Mouse (Mus musculus) spleen, adult 18-20 months (tissue): Measurements from ENCODE around the gene Chd6.

Experiments
- DNase-seq, 2 experiments: peaks; one replicate each; pipeline ENCODE4 v3.0.0; 2022; ENCODE audit warnings: mixed read lengths in 2 of 2

The Chd6 gene

DNA sequence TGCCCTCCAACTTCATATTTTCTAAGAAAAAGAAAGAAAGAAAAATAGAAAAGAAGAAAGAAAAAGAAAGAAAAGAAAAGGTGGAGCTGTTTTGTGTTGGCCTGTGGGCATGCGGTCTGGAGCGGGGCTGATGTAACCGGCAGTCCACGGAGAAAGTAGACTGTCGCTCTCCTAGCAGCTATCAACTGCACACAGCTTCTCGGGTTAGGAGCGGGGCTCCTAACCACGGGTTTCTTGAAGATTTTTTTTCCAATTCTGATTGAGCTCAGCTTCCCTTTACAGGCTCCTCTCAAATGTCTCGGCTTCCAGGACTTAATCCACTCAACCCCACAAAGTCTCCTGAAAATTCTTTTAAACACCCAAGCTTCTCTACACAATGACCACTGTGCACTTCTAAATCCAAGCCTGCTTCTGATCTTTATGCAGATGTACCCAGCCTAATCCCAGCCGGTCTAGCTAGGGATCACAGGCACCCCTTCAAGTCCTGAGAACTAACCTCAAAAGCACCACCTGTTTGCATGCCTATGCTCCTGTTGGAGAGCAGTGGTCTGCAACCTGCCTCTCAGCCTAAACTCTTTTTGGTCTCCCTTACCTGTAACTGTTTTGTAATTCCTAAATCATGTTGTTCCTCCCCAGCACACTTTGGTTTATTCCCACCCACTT, 42.6 kb downstream of the Chd6 start:
- DNase-seq = no peak

DNA sequence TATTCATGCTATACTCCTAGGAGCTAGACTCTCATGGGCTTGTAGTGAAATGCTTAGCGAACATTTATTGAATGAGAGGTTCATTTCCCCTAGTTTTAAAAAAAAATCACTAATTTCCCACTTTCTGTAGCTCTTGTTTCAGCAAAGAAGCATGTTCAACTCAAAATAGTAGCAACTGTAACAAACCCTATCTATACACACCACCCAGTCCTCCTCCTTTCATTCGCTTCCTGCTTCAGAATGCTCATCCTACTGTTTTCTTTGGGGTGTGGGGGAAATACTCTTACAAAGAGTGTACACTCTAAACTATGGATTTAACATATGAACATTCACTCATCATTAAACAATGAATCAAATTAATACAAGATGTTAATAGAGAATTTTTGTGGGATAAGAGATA, 43.3 kb downstream of the Chd6 start:
- no peak for DNase-seq

DNA sequence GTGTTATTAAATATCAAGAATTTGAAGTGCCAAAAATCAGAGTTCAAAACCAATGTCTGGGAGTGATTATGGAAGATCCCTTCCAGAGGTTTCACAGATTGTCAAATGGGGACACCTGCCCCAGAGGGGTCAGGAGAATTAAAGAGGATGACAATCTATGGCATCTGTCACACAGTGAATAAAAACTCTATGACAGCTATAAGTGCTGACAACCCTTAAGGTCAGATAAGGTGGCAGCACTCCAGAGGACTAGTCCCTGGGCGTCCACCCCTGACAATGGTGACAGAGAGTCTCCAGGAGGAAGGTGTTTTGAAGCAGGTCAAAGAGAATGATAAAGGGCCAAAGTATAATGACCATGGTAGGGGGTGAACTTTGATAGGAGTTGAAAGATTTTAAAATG, 44.0 kb downstream of the Chd6 start:
- DNase-seq = no peak

DNA sequence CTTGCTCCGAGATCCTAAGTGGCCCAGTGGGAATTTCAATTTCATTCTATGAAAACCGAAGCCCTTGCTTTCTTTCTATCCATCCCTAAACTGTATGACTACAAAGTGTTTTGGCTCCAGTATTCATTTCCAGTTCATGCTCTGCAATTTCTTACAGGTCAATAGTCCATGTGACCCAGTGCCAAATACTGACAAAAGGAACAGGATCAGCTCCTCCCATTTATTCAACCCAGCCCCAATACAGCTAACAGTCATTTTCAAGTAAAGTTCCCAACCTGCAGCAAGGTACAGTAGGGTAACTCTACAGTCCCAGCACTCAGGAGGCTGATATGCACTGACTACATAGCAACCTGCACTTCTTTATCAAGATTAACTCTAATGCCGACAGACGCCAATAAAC, 50.0 kb downstream of the Chd6 start:
- no peak for DNase-seq

DNA sequence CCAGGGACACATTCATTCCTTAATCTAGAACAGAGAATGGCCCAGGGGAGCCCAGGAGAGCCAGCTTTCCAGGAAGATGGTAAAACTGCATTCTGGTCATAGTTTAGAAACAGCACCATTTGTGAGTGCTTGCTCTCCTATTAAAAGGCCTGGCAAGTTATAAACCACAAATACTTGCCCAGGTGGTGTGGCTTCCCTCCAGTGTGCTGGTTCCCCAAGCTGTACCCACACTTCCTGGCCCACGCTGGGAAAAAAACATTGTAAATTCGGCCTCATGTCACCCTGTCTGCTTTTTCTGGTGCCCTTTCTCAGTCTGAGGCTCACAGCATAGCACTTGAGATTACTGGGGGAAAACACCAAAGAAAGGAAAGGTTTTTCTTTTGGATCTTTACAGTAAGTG, 55.1 kb downstream of the Chd6 start:
- DNase-seq = no peak

DNA sequence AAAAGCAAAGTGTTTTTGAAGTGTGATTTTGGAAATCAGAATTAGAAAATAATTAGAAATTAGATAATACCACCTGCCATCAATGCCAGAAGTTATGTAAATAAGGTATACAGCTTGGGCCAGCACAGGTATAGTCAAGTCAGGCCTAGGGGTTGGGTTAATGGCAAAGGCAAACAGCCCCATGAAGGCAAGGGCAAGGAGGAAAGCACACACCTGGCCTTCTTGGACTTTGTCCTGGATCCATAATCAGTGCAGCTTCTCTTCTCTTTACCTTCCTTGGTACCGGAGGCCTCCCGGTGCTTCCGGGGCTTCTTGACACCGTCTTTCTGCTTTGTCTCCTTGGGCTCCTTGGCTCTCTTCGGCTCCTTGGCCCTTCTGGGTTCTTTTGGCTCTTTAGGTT, 56.7 kb downstream of the Chd6 start:
- no peak for DNase-seq

DNA sequence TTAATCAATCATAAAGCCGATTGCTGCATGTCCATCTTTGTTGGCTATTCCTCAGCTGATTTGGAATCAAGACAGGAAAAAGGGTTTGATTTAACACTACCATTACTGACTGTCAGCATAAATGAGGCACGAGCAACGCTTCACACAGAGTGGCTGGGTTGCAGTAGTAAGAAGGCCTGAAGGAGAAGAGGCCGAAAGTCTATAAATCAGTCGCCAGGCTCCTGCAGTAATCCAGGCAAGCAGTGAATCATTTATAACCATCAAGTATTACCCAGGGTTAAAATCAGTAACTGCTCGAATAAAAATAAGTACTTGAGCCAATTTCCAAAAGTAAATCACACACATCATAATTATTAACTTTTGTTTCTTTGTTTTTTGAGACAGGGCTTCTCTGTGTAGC, 59.4 kb downstream of the Chd6 start:
- no peak for DNase-seq

DNA sequence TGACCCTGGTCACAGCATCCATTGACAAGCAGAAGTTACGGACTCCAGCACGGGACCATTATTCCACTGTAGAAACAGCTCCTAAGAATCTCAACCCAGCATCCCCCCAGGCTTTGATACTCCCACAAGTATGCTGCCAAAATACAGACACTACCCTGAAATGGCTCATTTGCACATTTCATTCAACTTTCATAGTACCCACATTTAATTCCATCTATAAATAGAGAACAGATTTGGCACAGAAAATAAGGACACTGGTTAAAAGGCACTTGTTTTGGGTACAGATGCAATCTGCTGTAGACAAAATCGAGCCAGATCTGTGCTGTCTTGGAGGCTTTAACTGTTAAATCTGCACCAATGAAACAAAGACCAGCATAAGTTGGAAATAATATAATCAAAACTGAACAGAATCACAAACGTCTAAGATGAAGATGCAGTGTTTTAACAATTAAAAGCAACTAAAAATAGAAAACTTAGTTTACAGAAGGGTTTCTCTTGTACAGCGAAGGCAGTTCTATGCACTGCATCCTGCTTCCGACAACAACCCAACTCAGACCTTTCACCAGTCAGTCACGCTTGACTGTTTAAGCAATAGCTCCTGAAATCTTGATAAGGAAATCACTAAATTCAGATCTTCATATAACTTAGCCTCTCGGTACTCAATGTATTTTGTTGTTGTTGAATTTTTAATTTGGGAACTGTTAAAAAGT, 64.2 kb downstream of the Chd6 start:
- DNase-seq = no peak

DNA sequence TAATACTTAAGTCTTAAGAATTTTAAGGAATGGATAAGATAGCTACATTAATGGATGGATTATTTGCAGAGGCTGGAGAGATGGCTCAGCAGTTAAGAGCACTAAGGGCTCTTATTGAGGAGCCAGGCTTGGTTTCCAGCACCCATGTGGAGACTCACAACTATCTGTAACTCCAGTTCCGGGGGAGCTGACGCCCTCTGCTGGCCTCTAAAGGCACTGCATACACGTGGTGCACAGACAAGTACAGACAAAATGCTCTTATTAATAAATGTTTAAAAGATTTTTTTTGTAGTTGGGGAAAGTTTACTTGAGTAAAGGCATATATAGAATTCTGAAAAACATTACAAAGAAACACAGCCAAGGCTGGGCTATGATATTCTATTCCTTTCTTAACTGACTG, 66.0 kb downstream of the Chd6 start:
- no peak for DNase-seq

DNA sequence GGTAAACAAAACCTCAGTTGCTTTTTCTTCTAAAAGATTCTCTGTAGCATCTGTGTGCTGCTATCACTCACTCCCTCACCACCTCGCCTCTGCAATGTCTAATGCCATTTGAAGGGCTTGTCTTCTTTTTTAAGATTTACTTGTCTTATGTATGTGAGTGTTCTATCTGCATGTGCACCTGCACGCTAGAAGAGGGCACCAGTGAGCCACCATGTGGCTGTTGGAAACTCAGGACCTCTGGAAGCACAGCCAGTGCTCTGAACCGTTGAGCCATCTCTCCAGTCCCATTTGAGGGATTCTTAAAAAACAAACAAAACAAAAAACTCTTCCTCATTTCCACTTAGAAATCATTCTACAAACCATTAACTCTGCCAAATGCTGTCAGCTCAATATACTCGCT, 68.1 kb downstream of the Chd6 start:
- no peak for DNase-seq

DNA sequence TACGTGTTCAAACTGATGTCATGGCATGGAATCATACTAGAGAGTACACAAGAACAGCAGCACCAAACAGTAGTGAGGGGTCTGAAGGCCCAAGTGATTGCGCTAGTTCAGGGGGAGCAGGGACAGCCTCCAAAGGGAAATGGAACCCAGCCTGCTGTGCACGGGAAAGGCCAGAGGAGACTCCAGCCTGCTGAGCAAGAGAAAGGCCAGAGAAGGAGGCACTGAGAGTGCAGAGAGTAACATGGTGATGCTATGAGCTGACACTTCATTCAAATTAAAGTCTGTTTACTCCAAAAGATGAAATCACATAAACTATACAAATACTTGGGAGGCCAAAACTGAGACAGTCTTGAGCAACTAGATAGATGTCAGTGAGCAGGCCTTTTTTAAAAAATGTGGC, 71.1 kb downstream of the Chd6 start:
- DNase-seq = no peak

DNA sequence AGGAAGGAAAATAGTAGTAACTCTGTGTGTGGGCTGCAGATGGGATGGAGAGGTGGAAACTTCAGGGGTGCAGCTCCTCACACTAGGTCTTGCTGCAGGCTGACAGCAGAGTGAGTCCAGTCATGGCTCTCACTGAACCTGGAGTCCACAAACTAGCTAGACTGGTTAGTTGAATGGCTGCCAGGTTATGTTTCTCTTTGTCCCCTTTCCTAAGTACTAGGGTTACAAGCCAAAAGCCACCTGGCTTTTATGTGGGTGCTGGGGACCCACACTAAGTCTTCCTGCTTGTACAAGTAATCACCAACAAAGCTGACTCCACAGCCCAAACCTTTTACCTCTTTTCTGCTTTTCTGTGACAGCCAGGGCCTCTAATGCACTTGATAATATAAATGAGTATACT, 75.7 kb downstream of the Chd6 start:
- no peak for DNase-seq

DNA sequence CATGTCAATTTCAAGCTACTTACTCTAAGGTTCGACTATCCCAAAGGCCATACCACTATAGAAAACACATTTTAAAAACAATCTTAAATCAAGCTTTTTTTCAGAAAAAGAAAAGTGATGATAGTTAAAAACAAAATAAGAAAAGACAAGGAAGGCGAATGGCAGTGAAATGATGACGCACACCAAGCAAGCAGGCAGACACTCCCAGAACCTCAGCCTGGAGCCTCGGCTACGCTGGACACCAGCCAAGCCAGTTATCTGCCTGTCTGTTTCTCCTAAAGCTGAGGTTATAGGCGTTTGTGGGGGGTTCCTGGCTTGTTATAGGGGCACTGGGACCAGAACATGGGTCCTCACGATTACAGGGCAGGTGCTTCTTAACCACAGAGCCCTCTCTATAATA, 76.5 kb downstream of the Chd6 start:
- DNase-seq = no peak

DNA sequence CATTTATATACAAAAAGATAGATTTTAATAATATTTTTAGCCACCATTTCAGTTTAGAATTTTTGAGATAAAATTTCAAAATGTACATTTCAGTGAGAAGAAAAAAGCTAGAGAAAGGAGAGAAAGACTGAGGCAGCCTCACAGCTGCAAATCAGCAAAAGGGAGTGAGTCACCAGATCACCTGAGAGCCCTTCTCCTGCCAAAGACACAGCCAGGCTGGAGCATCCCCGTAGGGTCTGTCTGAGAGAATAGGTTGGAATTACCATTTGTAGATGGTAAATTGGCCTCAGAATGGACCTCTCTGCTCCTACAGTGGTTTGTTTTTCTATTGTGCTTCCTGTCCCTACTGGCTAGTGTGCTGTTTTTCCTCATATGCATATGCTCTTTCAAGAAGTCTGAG, 84.3 kb downstream of the Chd6 start:
- DNase-seq = no peak

DNA sequence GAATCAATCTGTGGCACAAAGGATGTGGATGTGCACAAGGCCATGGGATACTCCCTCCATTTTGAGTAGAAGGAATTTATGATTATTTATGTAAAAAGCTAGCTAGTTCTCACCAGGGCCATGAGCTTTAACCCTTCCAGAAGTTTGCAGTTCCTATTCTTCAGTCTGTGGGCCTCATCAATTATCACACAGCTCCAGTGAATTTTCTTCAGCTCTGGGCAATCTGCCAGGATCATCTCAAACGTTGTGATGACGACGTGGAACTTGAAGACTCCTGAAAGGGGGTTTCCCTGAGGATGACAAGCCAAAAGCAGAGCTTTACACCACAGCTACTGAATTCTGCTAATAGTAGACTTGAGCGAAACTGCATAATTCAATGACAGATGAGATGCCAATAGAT, 91.0 kb downstream of the Chd6 start:
- no peak for DNase-seq

DNA sequence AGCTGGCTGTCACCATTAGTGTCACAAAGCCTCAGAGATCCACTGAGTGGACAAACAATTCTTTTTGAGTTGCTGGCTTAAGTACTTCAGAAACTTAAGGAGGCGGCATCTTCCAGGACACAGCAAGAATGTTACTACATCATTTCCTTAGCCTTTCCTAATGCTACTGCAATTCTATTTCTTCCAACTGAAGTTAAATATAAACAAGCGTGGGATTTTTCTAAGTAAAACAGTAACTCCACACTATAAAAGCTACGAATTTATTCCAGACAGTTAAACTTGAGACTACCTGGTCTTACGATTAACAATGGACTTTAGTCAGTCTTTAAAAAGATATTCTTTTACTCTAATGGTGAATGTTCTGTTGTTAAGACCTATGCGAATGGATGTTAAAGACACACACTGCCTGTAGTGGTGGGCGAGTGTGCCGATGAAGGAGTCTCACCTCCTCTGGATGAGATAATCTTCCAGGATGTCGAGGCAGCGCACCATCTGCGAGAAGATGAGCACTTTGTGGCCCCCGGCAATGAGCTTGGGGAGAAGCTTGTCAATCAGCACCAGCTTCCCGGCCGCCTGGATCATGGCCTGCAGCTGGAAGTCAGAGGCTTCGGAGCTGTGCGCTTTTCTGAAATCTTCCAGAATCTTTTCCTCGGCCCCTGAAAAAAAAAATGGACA, 96.2 kb downstream of the Chd6 start:
- no peak for DNase-seq

DNA sequence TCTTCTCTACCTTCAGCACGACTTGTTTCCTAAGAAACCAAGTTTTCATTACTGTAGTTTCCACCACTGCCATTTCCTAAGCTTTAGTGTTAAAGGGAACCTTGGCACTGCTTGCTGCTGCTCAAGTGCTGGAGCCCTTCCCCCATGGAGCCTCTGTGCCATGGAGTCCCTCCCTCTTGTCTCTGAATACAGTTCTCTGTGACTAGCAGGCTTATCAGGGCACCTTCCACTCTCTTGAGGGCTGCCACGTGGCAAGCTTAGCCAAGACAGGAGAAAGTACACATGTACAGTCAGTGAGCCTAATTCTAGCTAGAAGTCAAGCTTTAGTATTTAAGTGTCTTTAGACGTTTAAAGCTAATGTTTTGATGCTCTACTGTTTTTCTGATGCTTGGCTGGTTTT, 104.5 kb downstream of the Chd6 start:
- no peak for DNase-seq

DNA sequence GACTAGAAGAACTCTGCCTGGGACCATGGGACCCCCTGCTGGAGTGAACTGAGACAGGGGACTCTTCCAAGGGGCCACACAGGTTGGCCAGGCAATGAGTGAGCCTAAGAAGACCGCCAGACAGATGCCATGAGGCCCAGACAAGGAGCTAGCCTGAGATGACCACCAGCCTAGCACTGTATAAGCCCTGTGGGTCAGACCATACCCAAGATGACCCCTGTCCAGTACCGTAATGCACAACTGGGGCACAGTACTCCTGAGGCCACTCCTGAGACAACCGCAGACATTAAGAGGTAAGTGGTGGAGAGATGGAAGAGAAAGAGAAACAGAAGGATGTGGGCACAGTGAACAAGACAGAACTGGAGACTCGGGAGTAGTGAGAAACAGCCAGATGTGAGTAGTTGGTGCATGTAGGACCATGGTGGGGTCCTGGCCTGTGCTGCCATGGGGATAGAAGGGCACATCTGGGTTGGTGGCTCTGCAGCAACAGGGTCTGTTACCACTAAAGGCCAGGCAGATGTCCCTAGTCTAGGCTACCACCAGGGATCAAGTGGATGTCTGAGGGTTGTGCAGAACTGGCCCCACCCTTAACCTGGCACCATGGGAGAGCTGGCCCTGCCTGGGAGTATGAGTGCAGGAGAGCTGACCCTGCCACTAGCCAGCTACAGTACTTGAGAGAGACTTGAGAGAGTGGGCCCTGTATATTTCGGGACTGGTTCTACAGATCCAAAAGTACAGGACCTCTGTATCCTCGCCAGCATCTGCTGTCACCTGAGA, 111.7 kb downstream of the Chd6 start:
- DNase-seq = no peak

DNA sequence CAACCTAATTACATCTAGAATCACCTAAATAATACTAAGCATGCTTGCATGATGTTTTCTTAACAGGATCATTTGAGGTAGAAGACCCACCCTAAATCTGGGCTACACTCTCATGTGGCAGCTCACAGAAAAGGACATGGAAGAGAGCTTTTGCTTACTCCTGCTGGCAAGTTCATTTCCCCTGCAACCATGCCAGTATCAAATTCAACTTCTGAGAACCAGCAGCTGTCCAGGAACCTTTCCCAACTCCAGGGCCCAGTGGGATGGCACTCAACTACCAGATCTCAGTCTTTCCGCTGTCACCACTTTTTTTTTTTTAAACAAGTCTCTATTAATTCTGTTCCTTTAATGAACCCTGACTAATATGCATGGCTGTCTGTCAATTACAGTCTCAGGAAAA, 114.7 kb downstream of the Chd6 start:
- no peak for DNase-seq

DNA sequence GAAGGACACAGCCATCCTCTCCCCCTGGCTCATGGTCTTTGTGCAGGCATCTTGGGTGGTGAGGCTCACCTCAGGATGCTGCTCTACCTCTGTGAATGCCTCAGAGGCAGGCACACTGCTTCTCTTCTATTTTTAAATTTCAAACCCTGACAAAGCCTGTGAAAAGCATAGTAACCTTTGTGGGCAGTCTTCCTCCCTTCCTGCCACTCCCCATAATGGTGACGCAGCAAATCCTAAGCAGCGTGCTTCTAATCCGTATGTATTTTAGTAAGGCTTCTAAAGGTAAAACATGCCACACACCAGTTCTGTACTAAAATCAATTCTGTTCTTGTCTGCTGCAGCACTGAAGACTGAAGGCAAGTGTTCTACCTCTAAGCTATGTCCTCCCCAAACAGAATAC, 116.4 kb downstream of the Chd6 start:
- DNase-seq = no peak

DNA sequence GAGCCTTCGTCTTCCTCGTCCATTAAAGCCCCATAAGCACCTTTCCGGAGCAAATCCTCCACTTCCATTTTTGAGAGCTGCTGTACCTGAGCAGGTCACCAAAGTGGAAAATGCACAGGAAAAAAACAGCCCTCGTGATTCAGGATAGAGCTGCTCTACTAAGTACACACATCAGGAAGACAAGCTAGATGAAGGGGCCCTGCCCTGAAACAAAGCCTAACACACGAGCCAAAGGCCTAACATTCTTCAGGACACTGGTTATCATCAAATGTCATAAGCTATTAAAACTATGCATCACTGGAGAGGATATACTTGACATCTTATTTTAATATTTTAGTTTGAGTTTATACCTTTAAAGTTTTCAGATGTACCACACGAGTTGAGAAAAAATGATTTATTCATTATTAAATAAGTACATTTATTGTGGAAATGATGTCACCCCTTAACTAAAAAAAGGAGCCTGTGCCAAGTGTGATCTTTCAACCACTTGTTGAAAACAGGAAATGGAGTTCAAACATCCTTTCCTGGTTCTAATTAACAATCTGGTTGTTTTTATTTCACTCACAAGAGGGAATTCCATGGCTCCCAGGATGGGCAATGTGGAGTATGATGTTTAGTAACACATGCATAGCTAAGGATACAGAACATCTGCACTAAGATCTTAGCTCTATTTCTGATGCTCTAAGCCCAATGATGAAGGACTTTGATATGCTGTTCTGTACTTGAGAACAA, 118.4 kb downstream of the Chd6 start:
- no peak for DNase-seq

DNA sequence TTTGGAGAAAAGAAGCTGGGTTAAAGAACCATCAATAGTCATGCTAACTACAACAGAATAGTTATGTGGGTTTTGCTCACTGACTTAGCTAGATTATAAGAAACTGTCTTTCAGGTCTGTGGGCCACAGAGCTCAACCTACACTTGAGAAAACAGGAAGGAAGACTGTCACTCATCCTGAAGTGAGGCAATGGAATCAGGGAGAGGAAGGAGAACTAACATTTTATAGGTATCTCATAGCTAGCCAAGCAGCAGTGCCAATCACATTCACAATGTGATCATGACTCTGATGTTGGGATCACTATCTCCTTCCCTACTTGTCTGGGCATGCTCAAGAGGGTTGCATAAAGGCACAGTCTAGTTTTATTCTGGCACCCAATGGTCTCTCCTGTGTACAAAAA, 121.4 kb downstream of the Chd6 start:
- DNase-seq = no peak

DNA sequence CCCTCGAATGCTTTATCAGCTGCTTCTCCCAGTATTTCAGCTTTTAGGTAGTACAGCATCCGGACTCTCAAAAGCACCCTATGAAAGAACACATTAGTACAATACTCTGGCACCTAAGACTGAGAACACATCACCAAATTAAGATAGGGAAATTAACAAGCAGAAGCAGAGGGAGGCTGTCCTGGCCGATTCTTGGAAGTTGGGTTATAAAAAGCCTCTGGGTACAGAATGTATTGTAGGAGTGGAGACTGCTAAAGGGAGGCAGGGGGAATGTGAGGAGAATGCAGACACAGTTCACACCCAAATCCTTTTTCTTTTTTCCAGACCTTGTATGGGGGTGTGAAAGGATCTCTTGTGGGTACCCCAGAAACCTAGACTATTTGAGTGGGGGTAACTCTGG, 126.2 kb downstream of the Chd6 start:
- no peak for DNase-seq
